Mouse (Mus musculus) left cerebral cortex, postnatal 14 days (tissue): Measurements from ENCODE around the gene Amer3. TPM values are rescaled to one million over a fixed set of nuclear protein-coding genes. Genes with fewer than 3 reads are reported as not detected.
"Not testable (repeated sequence)": the region's sequence is repeated elsewhere in the genome, so short reads cannot be mapped to it uniquely, and the experiment has no call there.

ENCODE experiments used
- DNase-seq, 2 experiments: peaks; one replicate each; pipeline ENCODE4 v3.0.0; 2021 to 2022; ENCODE audit warnings: low spot score in 2 of 2, mixed read lengths in 1 of 2
- intact Hi-C: fragments of 180-260 bp; cut with DNase I; formaldehyde crosslinking; loops from one replicate; pipeline ENCODE4 v1.15.1; 2025
- long read RNA-seq, 2 experiments: library from polyadenylated mRNA; stranded (forward); transcript quantifications; one replicate each; pipeline ENCODE4 v2.0.0; 2021
- total RNA-seq, 2 experiments: library from RNA; stranded (reverse); gene quantifications; 2 replicates each; pipeline ENCODE4 v1.2.3; 2021

The Amer3 gene
- total RNA-seq, result 10 to 100 TPM; 26.4 to 29.2 TPM
- long read RNA-seq, experiment 1, full-length matches to known transcripts, result 10 of 17 reads
- long read RNA-seq, experiment 1, partial matches to known transcripts, result 0 of 17 reads
- long read RNA-seq, experiment 1, other reads (novel, unspliced or antisense), result 7 of 17 reads
- long read RNA-seq, experiment 2, full-length matches to known transcripts, result 7 of 13 reads
- long read RNA-seq, experiment 2, partial matches to known transcripts, result 0 of 13 reads
- long read RNA-seq, experiment 2, other reads (novel, unspliced or antisense), result 6 of 13 reads

GRCm38 (mm10) chr1:34578851-34579781, at the start of gene Amer3:
Gene Amer3, plus strand, starts transcription at chr1:34579657.
- DNase-seq, result peak; percentile 81 to 83
- intact Hi-C loops, result no loop called here

- DNase-seq, intact Hi-C loops: not testable (repeated sequence)
These were observed 44.9 kb upstream of the Amer3 start for GRCm38 (mm10) chr1:34534574-34534973.

- DNase-seq, intact Hi-C loops: not testable (repeated sequence)
These were observed 44.3 kb upstream of the Amer3 start, which contains the start of gene Cfc1 for GRCm38 (mm10) chr1:34535043-34535698. Gene Cfc1, plus strand, starts transcription at chr1:34535648.

GRCm38 (mm10) chr1:34536291-34536766, 43.1 kb upstream of the Amer3 start:
- no peak for DNase-seq
- intact Hi-C loops, result no loop called here

- no peak for DNase-seq
- intact Hi-C loops, result no loop called here
These were observed 42.5 kb upstream of the Amer3 start for GRCm38 (mm10) chr1:34536767-34537485.

- DNase-seq, result no peak
- intact Hi-C loops, result no loop called here
These were observed 32.4 kb upstream of the Amer3 start for GRCm38 (mm10) chr1:34547074-34547473.

GRCm38 (mm10) chr1:34553690-34554089, 25.8 kb upstream of the Amer3 start:
- DNase-seq, result no peak
- intact Hi-C loops, result loop anchor here (5.0 kb wide), 1 partner anchor 51 kb away; no protein-coding TSS in a partner anchor

- intact Hi-C loops, result loop anchor here (5.0 kb wide), 1 partner anchor 52 kb away; no protein-coding TSS in a partner anchor
- no peak for DNase-seq
These were observed 25.2 kb upstream of the Amer3 start for GRCm38 (mm10) chr1:34554275-34554674.

GRCm38 (mm10) chr1:34560843-34561242, 18.6 kb upstream of the Amer3 start, which contains the start of gene Prss40:
Gene Prss40, minus strand, starts transcription at chr1:34560943.
- DNase-seq, result no peak
- intact Hi-C loops, result no loop called here

GRCm38 (mm10) chr1:34564383-34565045, 14.9 kb upstream of the Amer3 start:
- intact Hi-C loops, result no loop called here
- no peak for DNase-seq

- DNase-seq, result no peak
- intact Hi-C loops, result no loop called here
These were observed 11.3 kb upstream of the Amer3 start for GRCm38 (mm10) chr1:34568120-34568519.

GRCm38 (mm10) chr1:34569876-34570275, 9.6 kb upstream of the Amer3 start:
- no peak for DNase-seq
- intact Hi-C loops, result no loop called here

GRCm38 (mm10) chr1:34571431-34571830, 8.0 kb upstream of the Amer3 start:
- intact Hi-C loops, result no loop called here
- peak; percentile 38 to 84 for DNase-seq

- intact Hi-C loops, result no loop called here
- DNase-seq, result no peak
These were observed 6.2 kb upstream of the Amer3 start for GRCm38 (mm10) chr1:34573221-34573620.

GRCm38 (mm10) chr1:34579782-34580356, 412 bp downstream of the Amer3 start:
- intact Hi-C loops, result no loop called here
- peak; percentile 26 to 53 for DNase-seq

GRCm38 (mm10) chr1:34582218-34582617, 2.8 kb downstream of the Amer3 start:
- no peak for DNase-seq
- intact Hi-C loops, result no loop called here

GRCm38 (mm10) chr1:34583821-34584263, 4.4 kb downstream of the Amer3 start:
- DNase-seq, result peak; percentile 65 to 87

GRCm38 (mm10) chr1:34584736-34585135, 5.3 kb downstream of the Amer3 start:
- intact Hi-C loops, result no loop called here
- DNase-seq, result no peak

More at GRCm38 (mm10) chr1:34583821-34584263, 4.4 kb downstream of the Amer3 start:
- intact Hi-C loops, result no loop called here
